Mouse (Mus musculus): ENCODE measurements around the gene Tmem163. TPM values are rescaled to one million over a fixed set of nuclear protein-coding genes. Genes with fewer than 3 reads are reported as not detected.
A peak's percentile ranks its signal among the peaks of the same experiment; 100 is the strongest.

Tmem163 gene
- total RNA-seq (2021) = not detected
- long read RNA-seq, experiment 1, partial matches to known transcripts = 0 of 1 reads
- long read RNA-seq, experiment 1, other reads (novel, unspliced or antisense) = 0 of 1 reads
- long read RNA-seq, experiment 2, partial matches to known transcripts = 0 of 2 reads
- long read RNA-seq, experiment 2, other reads (novel, unspliced or antisense) = 0 of 2 reads

GRCm38 (mm10) chr1:127679498-127680133, at the start of gene Tmem163:
Gene Tmem163, minus strand, starts transcription at chr1:127679548.
- peak in 1 of 2 experiments; percentile 18 for DNase-seq (ENCODE audit: low spot score in 2 of 2)

DNA sequence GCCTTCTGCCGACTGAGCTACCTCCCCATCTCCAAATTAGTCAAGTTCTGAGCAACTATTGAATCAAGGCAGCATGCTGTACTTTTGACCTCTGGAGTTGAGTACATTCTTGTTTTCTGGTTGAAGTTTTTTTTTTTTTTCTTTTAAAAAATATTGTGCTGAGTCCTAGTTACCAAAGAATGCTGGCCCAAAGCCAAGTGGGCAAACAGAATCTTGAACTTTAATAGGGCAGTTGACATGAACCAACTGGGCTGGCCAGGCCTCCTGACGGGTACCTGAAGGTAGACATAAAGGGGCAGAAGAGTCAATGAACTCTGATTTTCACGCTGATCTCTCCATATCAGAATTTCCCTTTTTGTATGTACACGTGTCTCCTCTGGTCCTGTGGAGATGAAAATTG, 49.7 kb upstream of the Tmem163 start, which contains the start of gene Acmsd:
Gene Acmsd (plus strand): TSS at position 318 of the 400 bp plus-strand sequence.
- DNase-seq (ENCODE audit: low spot score in 2 of 2) = no peak

- DNase-seq (ENCODE audit: low spot score in 2 of 2) = no peak
These were observed 44.2 kb upstream of the Tmem163 start for GRCm38 (mm10) chr1:127723596-127723995.

DNA sequence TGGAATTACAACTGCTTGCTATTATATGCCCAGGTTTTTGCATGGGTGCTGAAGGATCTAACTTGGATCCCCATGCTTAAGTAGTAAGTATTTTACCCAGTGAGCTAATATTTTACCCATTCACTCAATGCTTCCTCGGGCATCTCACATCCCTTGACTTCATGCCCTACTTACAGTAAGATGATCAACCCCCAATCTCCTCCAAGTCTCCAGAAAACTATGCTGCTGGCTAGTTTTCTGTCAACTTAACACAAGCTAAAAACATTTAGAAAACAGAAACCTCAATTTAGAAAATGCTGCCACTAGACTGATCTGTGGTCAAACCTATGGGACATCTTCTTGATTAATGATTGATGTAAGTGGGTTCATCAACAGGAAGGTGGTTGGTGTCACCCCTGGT, 38.9 kb upstream of the Tmem163 start:
- DNase-seq (ENCODE audit: low spot score in 2 of 2) = no peak

DNA sequence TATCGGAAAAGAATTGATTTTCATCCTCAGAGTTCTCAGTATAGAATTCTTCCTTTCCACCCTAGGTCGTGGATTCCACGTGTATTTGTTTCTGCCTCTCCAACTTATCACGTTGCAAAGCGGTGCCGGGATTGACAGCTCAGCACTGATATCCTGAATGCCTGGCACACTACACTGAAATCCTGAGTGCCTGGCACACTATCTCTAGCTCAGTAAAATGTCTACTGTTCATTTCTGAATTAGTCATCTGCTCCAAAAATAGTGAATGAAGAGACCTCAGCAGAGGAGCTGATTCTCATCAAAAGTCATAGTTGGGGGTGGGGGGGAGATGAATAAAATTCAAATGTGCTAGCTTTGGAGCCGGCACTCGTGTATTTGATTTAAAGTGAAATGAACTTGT, 37.1 kb upstream of the Tmem163 start:
- no peak for DNase-seq (ENCODE audit: low spot score in 2 of 2)

- no peak for DNase-seq (ENCODE audit: low spot score in 2 of 2)
These were observed 26.9 kb upstream of the Tmem163 start for GRCm38 (mm10) chr1:127706269-127706668.

DNA sequence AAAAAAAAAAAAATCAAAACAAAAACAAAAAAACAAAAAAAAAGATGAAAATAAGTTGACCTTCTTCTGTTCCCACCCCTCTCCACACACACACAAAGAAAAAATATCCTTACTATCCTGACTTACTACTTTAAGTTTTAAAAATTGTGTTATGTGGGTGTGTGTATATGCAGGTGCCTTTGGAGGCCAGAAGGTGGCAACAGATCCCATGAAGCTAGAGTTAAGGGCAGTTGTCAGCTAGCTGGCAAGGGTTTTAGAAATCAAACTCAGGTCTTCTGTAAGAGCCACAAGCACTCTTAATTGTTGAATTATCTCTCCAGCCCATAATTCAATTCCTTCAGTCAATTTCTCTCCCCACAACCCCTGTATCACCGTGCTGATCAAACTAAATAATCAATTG, 22.8 kb upstream of the Tmem163 start:
- DNase-seq (ENCODE audit: low spot score in 2 of 2) = no peak

DNA sequence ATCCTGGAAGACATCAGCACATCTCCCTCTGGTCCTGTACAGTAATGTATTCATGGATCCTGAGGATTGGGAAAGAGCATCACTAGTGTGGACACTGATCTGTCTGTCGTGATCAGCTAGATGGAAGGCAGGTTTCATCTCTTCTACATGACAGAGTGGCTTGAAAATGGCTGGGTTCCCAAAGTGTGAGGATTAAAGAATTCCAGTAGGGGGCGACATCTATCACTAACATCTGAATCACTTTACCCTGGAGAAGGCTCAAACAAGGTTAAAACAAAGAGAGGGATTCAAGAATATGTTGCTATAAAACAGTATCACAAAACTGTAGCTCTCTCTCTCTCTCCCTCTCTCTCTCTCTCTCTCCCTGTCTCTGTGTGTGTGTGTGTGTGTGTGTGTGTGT, 17.2 kb upstream of the Tmem163 start:
- no peak for DNase-seq (ENCODE audit: low spot score in 2 of 2)

- DNase-seq (ENCODE audit: low spot score in 2 of 2) = no peak
These were observed 1.4 kb downstream of the Tmem163 start for GRCm38 (mm10) chr1:127677661-127678580.

GRCm38 (mm10) chr1:127677131-127677631, 2.2 kb downstream of the Tmem163 start:
- DNase-seq (ENCODE audit: low spot score in 2 of 2) = no peak

DNA sequence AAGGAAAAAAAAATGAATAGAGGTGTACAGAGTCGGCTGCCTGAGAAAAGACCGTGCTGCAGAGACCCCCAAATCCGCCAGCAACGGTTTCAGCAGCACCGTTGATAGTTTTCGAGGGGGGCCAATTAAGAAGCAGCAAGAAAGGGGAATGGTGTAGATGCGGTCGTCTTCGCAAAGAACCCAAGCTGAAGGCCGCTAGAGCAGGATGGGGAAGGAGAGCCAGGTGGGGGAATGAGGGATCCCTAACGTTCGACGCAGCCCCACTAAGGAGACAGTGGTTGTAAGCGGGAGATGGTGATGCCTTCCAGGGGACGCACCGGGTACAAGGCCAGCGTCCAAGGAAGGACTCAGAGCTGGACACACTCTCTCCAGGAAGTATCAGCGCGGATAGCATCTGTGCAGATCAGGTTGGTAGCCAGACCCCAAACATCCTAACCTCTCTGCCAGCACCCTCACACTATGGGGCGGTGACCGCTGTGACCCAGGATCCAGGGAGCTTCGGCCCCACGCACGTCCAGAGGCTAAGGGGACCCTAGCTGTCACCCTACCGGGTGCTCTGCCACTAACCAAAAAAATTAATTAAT, 2.7 kb downstream of the Tmem163 start:
- no peak for DNase-seq (ENCODE audit: low spot score in 2 of 2)

DNA sequence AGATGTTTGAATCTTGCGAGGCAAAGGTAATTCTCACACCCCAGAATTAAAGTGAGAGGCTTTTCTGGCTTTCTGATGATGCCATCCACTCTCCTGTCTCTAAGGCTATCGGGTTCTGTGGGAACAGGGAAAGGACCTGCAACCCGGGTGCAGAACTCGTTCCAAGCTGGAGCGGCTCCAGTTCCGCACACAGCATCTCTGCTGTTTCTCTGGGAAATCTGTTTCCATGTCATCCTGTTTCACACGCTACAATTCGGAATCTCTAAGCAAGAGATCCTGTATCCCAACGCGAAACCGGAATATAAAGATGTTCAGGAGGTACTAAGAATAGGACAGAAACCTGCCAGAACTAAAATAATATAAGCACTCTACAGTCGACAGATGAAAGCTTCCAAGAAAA, 3.2 kb downstream of the Tmem163 start:
- no peak for DNase-seq (ENCODE audit: low spot score in 2 of 2)

GRCm38 (mm10) chr1:127675253-127675652, 4.1 kb downstream of the Tmem163 start:
- DNase-seq (ENCODE audit: low spot score in 2 of 2) = no peak

- DNase-seq (ENCODE audit: low spot score in 2 of 2) = no peak
These were observed 5.9 kb downstream of the Tmem163 start for GRCm38 (mm10) chr1:127673221-127674050.

DNA sequence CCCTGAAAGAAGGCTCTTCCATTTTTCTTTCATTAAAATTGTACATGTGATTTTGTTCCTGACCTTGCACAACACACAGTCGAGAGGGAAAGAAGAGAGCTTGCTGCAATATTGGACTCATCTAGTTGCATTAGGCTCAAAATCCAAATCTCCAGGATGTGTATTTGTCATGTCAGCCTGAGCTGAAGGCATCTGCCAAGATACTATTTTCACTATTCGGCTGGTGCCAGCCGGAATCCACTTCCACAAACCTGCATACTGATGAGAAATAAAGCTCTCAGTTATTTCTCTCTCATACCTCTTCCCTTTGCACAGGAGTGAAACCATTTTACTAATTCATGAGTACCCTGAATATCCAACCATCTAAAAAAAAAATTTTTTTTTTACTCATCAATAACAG, 11.2 kb downstream of the Tmem163 start:
- no peak for DNase-seq (ENCODE audit: low spot score in 2 of 2)

GRCm38 (mm10) chr1:127667110-127667860, 12.1 kb downstream of the Tmem163 start:
- DNase-seq (ENCODE audit: low spot score in 2 of 2) = no peak

DNA sequence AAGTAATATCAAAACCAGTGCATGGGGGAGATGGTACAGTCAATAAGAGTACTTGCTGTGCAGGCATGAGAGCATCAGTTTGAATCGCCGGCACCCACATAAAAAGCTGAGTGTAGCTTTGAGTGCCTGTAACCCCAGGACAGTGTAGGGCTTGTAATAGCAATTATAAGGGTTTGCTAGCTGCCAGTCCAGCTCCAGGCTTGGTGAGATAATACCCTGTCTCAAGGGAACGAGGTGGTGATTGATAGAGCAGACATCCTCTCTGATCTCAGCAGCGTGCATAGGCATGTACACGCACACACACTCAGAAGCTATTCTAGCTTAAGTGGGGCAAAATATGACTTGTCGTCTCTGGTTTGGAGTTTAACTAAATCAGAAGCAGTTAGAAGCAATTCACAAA, 13.1 kb downstream of the Tmem163 start:
- DNase-seq (ENCODE audit: low spot score in 2 of 2) = no peak

GRCm38 (mm10) chr1:127662385-127663068, 16.8 kb downstream of the Tmem163 start:
- no peak for DNase-seq (ENCODE audit: low spot score in 2 of 2)

Measured in gastrocnemius, postnatal 4 days (tissue).